Mouse (Mus musculus): ENCODE measurements around the gene Klra9. TPM values are rescaled to one million over a fixed set of nuclear protein-coding genes. Genes with fewer than 3 reads are reported as not detected.
"Not testable (repeated sequence)": the region's sequence is repeated elsewhere in the genome, so short reads cannot be mapped to it uniquely, and the experiment has no call there.

The Klra9 gene
- 1 to 10 TPM; 2.1 to 3.6 (median 2.7) TPM for total RNA-seq (2022)

GRCm38 (mm10) chr6:130193012-130193411 is at the start of gene Klra9:
Klra9 (minus strand) TSS chr6:130193112.
- not testable (repeated sequence) for DNase-seq (ENCODE audit: low spot score)

- DNase-seq (ENCODE audit: low spot score) = no peak
Measured at GRCm38 (mm10) chr6:130237536-130237935, 44.6 kb upstream of the Klra9 start.

GRCm38 (mm10) chr6:130236635-130237034 is 43.7 kb upstream of the Klra9 start:
- no peak for DNase-seq (ENCODE audit: low spot score)

GRCm38 (mm10) chr6:130233222-130233621 is 40.3 kb upstream of the Klra9 start, which contains the start of gene Klra7:
Klra7 (minus strand) TSS chr6:130233322.
- no peak for DNase-seq (ENCODE audit: low spot score)

GRCm38 (mm10) chr6:130197453-130197852 is 4.5 kb upstream of the Klra9 start:
- not testable (repeated sequence) for DNase-seq (ENCODE audit: low spot score)

GRCm38 (mm10) chr6:130129798-130130197 is 63.1 kb downstream of the Klra9 start, which contains the start of gene Klra8:
Klra8 (minus strand) TSS chr6:130129898.
- not testable (repeated sequence) for DNase-seq (ENCODE audit: low spot score)

Other genes starting within 250 kb of the Klra9 start
- gene Klra6, start 166.2 kb downstream of the Klra9 start, total RNA-seq (2022) = not detected
- gene Klra4, start 125.8 kb downstream of the Klra9 start, total RNA-seq (2022) = not detected
- gene Klra8, start 63.2 kb downstream of the Klra9 start, total RNA-seq (2022) = under 1 TPM; 0.37 to 0.76 (median 0.56) TPM
- not detected for gene Klra7, start 40.2 kb upstream of the Klra9 start, total RNA-seq (2022)
- 1 to 10 TPM in 1 of 4 experiments, under 1 TPM in 3; 0.34 to 1.0 (median 0.89) TPM for gene Klra10, start 88.8 kb upstream of the Klra9 start, total RNA-seq (2022)
- not detected for gene Klra3, start 144.5 kb upstream of the Klra9 start, total RNA-seq (2022)
- not detected for gene Klra1, start 193.8 kb upstream of the Klra9 start, total RNA-seq (2022)

Data from heart, adult 8-10 months (tissue).